Mouse (Mus musculus) activated CD4-positive, CD25-positive, alpha-beta regulatory T cell, adult 4 months (primary cell): ENCODE data around the gene Wtip. TPM values are rescaled to one million over a fixed set of nuclear protein-coding genes. Genes with fewer than 3 reads are reported as not detected.
"Not testable (repeated sequence)": the region's sequence is repeated elsewhere in the genome, so short reads cannot be mapped to it uniquely, and the experiment has no call there.

ENCODE experiments used
- ATAC-seq: one replicate; pipeline ENCODE4 v1.8.0; 2017
- polyA plus RNA-seq, 2 experiments: library from polyadenylated mRNA; unstranded; fragments of 100-300 nt; shearing (Covaris generic); gene quantifications; one replicate each; pipeline ENCODE4 v1.2.1; 2017

Gene Wtip
- polyA plus RNA-seq = not detected

DNA sequence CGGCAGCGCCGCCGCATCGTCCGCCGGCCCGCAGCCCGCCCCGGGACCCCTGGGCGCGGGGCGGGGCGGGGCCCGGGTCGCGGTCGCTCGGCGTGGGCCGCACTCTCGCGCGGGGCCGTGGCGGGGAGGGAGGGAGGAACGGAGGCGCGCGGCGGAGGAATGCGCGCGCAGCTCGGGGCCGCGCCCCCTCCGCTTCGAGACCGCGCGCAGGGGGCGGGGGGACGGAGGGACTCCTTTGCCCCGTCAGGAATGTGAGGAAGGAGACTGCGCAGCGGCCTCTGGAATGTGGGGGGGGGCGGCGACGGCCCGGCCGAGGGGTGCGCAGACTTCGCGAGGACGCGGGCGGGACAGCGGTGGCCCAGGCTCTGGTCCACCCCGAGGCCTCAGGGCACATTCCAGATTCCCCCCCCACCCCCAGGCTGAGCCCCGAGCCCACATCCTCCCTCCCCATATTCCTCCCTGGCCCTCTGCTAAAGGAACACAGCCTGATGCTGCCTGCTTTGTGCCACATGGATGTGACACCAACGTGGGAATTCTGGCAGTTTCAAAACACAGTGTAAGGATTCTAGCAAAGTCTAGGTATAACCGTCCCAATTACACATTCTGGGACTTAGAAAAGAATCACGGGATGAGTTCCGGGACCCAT is at the start of gene Wtip:
Gene Wtip, minus strand, starts transcription at position 152 of the 646 bp plus-strand sequence.
- ATAC-seq = no peak

DNA sequence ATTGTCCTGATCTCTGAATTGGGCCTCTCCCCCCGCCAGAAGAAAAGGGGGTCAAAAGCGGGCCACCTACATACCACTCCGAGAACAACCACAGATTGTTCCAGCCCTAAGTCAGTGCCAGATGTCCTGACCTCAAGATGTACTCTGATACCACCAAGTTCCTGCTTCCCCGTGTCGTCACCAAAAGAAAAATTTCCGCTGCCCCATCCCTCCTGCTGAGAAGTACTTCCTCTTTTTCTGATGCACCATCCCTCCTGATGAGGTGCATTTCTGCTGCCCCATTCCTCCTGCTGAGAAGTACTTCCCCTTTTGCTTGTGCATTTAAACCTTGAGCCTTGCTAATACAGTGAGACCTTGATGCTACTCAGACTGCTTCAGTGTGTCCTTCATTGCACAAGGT is 43.2 kb upstream of the Wtip start:
- ATAC-seq = not testable (repeated sequence)

DNA sequence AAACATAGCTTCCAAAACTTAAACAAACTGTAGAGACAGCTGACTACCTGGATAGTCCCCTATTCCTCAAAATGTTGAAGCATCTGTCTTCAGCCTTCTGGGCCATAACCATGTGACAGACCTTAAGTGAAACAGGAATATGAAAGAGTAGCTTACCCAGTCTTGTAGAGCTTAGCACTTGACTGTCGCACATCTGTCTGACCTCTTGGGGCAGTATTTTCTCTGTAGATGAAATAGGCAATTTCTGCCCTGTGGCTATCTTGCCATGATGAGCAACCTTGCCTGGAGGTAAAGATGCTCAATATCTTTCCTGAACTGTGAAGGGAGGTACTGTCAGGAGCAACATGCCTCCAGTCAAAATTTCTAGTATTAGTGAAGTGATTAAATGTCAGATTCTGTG is 39.2 kb upstream of the Wtip start:
- ATAC-seq = no peak

DNA sequence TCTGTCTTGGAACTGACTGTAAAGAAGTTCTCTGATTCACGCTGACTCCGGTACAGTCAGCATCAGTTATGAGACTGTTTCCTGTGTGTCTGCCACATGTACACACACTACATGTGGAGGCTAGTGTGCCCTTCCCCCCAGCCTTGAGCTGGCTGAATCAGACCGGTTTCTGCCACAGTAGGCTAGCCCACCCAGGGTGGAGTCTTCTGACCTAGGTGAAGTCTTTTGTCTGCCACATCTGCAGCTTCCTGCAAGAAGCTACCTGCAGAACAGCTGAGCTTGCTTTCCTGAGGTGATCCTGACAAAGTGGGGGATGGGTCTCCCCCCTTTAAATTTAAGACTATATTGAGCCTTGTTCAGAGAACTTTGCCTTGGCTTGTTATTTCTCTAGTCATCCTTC is 36.4 kb upstream of the Wtip start, which contains the start of gene Uba2:
Gene Uba2, minus strand, starts transcription at position 146 of the 400 bp plus-strand sequence.
- no peak for ATAC-seq

DNA sequence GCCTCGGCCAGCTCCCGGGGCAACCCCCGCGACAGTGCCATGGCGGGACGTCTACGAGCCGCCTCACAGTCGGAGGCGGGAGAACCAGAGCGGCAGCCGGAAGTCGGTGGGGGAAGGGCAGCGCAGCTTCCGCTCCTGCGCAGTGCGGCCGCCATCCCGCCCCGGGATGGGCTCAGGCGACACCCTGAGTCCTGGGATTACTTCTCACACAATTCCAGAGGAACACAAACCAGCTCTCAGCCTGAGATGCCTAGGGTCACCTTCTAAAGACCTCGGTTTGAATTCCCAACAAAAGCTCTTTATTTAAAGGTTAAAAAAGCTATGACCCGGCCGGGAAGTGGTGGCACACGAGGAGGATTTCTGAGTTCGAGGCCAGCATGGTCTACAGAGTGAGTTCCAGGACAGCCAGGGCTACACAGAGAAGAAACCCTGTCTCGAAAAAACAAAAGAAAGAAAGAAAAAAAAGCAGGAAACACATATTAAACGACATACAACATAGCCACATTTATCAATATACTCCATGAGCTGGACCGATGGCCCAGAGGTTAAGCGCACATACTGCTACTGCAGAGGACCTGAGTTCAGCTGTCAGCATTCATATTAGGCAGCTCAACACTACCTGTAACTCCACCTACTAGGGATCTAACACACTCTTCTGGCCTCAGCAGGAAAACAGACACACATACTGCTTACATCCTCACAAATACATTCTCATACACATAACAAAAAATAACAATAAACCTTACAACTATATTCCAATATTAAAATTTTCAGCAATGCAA is 35.6 kb upstream of the Wtip start:
- peak; percentile 92 for ATAC-seq

DNA sequence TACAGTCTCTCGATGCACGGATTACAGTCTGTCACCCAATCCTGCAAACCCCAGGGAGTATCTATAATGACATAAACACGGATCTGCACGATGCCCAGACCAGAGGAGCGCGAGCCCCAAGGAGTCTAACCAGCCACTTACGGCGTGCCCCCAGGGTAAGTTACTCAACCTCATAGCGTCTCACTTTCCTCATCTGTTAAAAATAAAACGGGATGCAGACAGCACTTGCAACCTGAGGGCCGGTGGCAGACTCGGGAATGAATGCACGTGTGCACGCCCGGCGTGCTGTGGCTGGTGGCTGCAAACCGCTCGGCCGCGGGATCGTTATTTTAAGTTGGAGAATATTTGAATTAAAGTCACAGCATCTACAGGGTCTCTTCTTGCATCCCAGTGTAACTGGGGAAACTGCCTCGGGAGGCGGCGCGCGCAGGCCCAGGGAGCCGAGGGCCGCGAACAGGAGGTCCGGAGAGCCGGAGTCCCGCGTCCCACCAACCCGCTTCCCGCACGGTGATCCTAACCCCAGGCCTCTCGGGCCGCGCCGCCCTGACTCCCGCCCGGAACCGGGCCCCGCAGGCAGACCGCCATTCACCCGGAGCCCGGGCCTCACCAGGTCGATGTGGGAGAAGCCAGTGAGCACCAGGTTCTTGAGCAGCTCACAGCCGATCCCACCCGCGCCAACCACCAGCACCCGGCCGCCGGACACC is 34.9 kb upstream of the Wtip start:
- ATAC-seq = peak; percentile 50

DNA sequence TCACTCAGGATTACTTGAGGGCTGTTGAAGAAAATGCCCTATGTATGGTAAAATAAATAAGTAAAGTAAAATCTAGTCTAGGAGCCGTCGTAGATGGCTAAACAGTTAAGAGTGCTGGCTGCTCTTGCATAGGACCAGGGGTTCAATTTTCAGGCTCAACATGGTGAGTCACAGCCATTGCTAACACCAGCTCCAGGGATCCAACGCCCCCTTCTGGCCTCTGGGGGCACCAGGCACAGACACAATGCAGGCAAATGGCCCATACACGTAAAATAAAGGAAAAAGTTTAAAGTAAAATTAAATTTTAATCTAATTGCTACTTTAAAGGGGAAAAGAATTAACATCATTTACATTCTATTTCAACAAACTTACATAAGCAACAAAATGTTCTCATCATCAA is 33.8 kb upstream of the Wtip start:
- no peak for ATAC-seq

DNA sequence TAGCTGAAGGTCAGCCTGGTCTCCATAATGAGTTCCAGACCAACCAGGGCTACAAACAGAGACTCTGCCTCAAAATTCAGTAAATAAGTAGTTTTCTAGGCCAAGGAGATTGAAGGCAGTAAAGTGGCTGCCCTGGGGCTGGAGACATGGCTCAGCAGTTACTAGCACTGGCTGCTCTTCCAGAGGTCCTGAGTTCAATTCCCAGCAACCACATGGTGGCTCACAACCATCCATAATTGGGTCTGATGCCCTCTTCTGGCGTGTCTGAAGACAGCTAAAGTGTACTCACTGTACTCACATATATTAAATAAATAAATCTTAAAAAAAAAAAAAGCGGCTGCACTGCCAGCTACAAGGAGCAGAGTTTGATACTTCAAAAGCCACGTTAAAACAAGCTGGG is 32.9 kb upstream of the Wtip start:
- ATAC-seq = no peak

DNA sequence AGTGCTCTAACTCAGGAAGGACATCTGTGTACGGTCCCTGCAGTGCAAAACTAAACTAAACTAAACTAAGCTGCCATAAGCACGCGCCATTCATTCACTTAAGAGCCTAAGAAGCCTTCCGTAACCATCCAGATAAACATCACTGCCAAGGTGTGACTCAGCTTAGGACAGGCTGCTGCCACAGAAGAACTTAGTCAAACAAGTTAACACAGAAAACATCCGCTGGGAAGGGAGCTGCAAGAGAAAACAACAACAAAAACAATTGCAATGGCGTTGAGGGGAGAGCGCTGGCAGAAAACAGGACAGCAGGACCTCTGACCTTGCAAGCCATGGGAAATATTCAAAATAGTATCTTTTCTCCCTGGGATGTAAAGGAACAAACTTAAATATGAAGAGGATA is 31.6 kb upstream of the Wtip start:
- no peak for ATAC-seq

DNA sequence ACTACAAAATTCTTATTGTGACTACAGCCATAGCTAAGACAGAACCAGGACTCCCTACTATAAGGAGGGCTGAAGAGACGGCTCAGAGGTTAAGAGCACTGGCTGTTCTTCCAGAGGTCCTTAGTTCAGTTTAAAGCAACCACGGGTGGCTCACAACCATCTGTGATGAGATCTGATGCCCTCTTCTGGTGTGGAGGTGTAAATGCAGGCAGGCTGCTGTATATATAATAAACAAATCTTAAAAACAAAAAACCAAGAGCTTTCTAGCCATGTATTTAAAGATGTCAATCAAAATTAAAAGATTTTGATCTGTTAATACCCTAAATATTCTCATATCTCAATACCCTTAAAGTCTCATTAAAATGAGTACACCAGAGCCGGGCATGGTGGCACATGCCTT is 26.1 kb upstream of the Wtip start:
- no peak for ATAC-seq

DNA sequence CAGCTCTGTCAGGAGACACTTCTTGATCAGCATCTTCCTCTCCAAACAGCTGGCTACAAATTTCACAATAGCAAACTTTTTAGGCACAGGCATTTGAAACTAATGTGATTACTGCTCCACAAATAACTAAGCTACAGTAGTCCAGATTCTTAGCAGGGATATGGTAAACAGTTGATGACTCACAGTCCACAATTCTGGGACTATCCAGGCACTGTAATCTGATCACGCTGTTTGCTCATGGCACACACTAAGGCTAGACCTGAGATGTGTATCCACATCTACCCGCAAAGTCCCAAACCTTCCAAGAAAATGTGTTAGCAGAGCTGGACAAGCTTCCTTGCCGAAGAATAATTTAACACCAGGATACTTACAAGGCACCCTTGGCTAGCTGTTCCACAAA is 24.9 kb upstream of the Wtip start:
- no peak for ATAC-seq

DNA sequence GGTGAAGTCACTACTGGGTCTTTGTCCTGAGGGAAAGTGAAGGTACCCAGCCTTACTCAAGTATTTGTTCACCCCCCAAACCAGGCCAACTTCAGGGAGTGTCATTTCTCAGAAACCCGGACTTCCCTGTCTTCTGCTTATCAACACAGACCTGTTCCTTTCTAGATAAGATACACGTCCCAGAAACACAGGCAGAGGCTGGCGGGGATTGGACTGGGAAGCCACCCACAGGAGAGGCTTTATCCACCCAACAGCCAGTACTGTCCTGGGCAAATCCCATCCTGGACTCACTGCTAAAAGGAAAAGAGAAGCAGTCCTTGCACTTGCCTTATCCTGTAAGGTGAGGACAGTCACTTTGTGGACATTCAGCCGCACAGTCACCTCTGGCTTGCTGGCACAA is 14.1 kb upstream of the Wtip start:
- no peak for ATAC-seq

DNA sequence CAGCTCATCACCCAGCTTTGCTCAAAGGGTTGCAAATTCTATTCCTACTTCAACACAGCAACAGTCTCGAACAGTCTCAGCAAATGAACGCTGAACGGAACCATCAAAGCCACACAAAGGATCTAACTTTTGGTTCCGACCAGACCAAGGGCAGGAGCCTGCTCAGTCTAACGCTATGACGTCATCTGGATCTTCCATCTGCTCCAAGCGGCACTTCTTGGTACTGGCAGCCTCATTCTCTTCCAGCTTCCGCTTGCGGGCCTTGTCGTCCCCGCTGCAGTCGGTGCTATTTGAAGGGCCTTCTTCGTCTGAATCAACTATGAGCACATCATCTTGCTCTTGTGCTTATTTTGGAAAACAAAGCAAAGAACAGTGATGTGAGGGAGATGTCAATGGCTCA is 8.1 kb upstream of the Wtip start:
- no peak for ATAC-seq

DNA sequence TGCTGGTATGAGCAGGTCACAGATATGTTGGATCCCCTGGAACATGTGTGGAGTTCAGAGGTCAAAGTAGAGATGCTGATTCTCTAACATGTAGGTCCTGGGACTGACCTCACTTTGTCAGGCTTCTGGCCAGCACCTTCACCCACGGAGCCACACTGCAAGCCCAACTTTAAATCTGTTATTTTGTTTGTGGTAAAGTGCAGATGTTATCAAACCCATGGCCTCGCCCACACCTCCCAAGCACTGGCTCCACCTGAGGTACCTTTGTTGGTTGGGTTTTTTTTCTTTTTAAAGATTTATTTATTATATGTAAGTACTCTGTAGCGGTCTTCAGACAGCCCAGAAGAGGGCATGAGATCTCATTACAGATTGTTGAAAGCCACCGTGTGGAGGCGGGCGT is 6.4 kb upstream of the Wtip start:
- ATAC-seq = no peak

DNA sequence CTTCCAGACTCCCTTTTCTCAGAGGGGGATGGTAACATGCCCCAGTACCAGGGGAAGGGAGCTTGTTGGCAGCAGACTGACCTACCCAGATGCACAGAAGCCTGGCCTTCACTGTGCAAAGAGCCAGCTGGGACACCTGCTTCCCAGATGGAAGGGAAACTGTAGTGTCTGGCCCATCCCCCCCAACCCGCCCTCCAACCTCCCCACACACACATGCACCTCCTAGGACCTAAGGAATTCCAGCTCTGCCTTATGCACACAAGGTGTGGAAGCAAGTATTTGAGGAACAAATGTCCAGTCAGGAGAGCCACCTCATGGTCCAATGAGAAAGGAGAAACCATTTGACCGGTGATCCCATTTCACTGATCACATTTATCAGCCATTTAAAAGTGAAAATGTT is 1.3 kb upstream of the Wtip start:
- no peak for ATAC-seq

DNA sequence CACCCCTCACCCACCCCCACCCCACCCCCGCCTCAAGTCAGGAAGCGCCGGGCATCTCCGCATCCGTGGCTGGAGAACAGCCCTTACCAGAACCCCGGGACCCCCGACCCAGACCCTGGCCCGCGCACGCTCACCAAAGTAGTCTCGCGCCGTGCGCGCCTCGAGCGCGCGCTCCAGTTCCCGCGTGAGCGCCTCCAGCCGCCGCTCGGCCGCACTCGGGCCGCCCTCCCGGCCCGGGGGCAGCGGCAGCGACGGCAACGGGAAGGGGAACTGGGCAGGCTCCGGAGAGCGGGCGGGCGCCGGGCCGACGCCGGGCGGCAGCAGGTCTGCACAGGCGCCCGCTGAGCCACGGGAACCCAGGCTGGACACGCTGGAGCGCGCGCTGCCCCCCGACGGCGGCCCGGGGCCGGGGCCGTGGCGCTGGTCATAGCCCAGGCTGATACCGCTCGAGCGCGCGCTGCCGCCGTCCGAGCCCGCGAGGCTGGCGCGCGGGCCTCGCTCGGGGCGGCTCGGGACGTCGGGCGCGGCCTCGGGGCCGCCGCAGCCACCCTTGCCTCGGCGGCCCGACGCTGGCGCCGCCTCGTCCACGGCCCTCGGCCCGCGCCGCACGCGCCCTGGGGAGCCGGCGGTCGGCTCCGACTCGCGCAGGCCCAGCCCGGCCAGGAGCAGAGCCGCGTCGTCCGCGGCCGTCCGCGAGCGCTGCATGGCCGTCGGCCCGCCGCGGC is 551 bp downstream of the Wtip start:
- no peak for ATAC-seq

DNA sequence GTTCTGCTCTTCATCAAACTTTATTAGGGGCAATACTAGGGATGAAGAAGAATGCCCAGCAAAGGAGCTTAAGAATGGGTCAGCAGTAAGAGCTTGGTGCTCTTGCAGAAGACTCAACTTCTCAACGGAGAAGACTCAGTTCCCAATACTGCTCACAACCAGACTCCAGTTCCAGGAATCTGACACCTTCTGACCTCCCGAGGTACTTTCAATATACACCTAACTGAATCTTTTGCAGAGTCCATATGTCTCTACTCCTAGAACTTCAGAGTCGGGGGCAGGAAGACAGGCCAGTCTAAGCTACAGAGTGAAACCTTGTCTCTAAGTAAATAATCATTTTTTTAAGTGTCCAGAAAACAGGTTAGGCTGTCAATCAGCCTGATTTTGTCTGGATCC is 1.1 kb downstream of the Wtip start:
- ATAC-seq = no peak

DNA sequence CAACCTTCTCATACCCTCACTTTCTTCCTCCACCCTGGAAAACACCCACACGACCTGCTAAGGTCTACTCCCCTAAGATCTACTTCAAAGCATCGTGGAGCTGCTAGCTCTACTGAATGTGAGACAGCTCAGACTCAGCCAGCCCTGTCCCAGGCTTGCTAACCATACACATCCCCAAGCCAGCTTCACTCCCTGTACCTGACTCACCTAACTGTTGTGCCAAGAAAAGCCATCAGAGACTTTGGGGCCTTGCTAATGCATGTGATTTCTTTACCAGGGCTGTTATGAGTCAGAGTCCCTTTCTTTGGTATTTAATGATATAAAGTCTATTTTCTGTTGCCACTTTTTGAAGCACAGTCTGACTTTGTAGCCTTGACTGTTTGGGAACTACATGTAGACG is 1.9 kb downstream of the Wtip start:
- no peak for ATAC-seq

DNA sequence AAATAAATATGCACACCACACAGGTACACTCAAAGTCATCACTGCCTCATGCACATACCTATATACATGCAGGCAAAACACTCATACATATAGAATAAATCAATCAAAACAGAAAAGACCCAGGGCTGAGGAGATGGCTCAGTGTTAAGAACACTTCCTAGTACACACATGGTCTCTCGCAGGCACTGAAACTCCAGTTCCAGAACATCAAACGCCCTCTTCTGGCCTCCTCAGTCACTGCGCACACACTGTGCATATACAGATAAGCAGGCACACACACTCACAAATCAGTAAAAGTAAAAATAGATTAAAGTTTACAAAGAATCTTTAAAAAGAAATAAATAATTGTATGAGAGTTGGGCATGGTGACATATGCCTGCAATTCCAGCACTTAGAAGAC is 6.8 kb downstream of the Wtip start:
- no peak for ATAC-seq

DNA sequence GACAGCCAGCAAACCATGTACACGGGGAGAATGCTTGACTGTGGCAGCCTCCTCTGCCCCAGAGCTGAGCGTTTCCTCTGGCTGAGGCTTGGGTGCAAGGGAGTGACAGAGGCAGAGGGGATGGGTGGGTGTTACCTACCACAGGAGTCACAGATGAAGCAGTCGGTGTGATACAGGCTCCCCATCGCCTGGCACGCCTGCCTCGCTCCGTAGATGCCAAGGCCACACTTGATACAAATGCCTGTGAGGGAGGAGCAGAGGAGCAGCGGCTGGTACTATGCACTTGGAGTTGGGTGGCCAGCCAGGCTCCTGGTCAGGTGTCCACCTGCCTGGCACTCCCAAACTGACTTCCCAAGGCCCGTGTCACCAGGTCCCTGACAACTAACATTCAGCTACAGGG is 7.7 kb downstream of the Wtip start:
- no peak for ATAC-seq

DNA sequence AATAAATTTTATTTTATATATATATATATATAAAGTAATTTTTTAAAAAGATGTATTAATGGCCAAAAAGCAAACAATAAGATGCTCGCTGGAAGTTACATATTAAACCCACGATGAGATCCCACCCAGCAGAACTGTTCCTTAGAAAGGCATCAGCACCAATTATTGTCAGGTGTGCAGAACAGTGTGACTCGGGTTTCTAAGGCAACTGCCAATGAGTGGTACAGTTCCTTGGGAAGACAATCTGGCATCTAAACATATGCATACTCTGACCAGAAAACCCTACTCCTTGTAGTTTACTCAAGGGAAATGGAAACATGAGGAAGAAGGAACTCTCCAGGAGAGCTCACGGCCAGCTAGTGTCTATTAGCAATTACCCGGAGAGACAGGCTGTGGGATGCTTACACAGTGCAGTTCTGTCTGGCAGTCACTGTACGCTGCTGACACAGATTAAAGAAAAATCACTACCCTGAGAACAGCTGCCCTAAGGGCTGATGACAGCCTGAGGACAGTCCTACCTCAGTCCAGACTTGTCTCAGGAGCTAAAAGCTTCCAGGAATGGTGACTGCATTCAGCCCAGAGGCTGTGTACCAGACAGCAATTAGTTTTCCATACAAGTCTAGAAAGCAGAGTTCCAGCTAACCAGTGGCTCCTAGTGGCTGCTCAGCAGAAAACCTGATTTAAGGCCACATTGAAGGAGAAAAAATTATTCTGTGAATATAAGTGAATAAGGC is 9.9 kb downstream of the Wtip start:
- no peak for ATAC-seq

DNA sequence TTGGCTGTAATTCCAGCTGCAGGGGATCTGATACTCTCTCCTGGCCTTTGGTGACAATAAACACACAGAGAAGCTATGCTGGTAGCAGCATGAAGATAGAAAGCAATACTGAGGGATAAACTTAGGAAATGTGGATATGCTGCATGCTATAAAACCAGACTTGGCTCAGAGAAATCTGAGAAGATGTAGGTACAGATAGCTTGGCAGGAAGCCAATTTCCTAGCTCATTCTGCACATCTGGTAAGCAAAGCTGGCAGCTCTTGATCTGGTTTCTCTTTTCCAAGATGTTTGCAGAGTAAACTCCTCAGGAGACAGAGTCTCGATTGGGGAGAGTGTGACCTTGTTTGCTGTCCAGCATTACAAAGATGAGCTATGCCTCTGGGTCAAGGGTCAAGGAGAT is 12.4 kb downstream of the Wtip start:
- not testable (repeated sequence) for ATAC-seq
